Mouse (Mus musculus): Measurements from ENCODE around the gene Dppa3. TPM values are rescaled to one million over a fixed set of nuclear protein-coding genes. Genes with fewer than 3 reads are reported as not detected.

The Dppa3 gene
- polyA plus RNA-seq (2012; ENCODE audit: low replicate concordance) = not detected in 2 replicates

GRCm38 (mm10) chr6:122626110-122626509, at the start of gene Dppa3:
TSS of gene Dppa3 (plus strand) at chr6:122626410.

GRCm38 (mm10) chr6:122602242-122602991, 23.8 kb upstream of the Dppa3 start, which contains the start of gene Apobec1:
TSS of gene Apobec1 (minus strand) at chr6:122602444.

DNA sequence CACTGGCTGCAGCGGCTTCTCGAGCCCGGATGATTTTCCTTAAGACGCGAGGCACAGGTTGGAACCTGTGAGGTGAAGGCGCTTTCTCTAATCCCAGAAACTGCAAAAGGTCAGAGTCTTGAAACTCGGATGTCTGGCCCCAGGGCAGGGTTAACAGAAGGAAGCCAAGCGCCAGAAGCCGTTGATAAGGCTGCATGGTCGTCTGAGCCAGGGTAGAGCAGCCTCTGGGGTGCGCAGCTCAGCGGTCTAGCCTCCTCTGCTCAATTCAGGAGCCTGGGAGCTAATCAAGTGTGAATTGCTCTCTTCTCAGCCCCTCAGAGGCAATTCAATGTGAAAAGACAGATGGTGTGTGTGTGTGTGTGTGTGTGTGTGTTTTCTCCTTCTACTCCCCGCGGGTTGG, 16.4 kb upstream of the Dppa3 start, which contains the start of gene Gdf3:
Gene Gdf3 (minus strand): TSS at position 317 of the 400 bp plus-strand sequence.

Other genes with a start within 250 kb of the Dppa3 start
- 0.05 TPM in 1 of 2 replicates, not detected in the other for gene Rimklb, start 127.6 kb upstream of the Dppa3 start, polyA plus RNA-seq (2012; ENCODE audit: low replicate concordance)
- not detected in 2 replicates for gene Mfap5, start 120.6 kb upstream of the Dppa3 start, polyA plus RNA-seq (2012; ENCODE audit: low replicate concordance)
- 0.16 and 1.1 TPM in 2 replicates for gene Aicda, start 72.6 kb upstream of the Dppa3 start, polyA plus RNA-seq (2012; ENCODE audit: low replicate concordance)
- 7.9 and 8.9 TPM in 2 replicates for gene Apobec1, start 24.0 kb upstream of the Dppa3 start, polyA plus RNA-seq (2012; ENCODE audit: low replicate concordance)
- 0.48 TPM in 1 of 2 replicates, not detected in the other for gene Gdf3, start 16.3 kb upstream of the Dppa3 start, polyA plus RNA-seq (2012; ENCODE audit: low replicate concordance)
- not detected in 2 replicates for gene Nanog, start 81.1 kb downstream of the Dppa3 start, polyA plus RNA-seq (2012; ENCODE audit: low replicate concordance)
- gene Slc2a3, start 175.2 kb downstream of the Dppa3 start, polyA plus RNA-seq (2012; ENCODE audit: low replicate concordance) = 20.4 and 22.0 TPM in 2 replicates
- gene Foxj2, start 193.5 kb downstream of the Dppa3 start, polyA plus RNA-seq (2012; ENCODE audit: low replicate concordance) = 75.7 and 155 TPM in 2 replicates
- 0.10 and 0.12 TPM in 2 replicates for gene C3ar1, start 229.8 kb downstream of the Dppa3 start, polyA plus RNA-seq (2012; ENCODE audit: low replicate concordance)
- 14.5 and 27.2 TPM in 2 replicates for gene Necap1, start 248.1 kb downstream of the Dppa3 start, polyA plus RNA-seq (2012; ENCODE audit: low replicate concordance)

All from hematopoietic multipotent progenitor cell, adult 10-12 weeks (in vitro differentiated cells).